Mouse (Mus musculus) liver (tissue): ENCODE data around the gene Otof.
A peak's percentile ranks its signal among the peaks of the same experiment; 100 is the strongest.

Experiments
- DNase-seq: peaks from one replicate; pipeline ENCODE4 v3.0.0-alpha.2; 2020; ENCODE audit warnings: mixed read lengths

The Otof gene

DNA sequence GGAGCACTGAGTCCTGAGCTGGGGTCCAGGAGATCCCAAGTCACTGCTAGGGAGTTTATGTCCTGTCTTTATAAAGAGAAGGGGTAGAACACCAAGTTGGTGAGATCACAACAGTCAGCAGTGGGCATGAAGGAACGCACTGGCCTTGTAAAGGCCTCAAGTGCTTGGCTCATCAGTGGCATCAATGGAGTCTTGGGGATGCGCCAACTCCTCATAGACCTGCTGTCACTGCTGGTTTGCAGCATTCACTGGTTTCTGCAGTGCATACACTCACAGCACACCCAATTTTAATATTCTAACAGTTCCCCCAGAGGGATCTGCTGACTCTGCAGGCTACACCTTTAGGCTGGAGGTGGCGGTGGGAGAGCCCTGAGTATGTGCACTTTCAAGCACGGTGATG, 38.6 kb downstream of the Otof start:
- DNase-seq: no peak

DNA sequence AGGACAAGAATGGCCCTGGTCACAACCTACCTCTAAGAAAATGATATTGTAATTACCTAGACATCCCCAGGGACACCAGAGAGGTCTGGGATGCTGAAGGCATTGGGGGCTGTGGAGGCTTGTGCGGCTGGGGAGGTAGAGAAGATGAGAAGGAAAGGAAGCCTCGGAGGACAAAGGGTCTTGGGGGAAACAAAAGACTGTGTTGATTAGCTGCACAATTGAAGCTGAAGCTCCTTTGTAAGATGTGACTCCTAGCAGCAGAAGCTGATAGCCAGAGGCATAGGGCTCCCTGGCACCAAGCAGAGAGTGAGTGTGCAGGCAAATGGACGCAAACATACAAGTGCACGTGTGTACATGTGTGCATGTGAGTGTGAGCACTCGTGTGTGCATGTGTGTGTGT, 45.1 kb downstream of the Otof start:
- no peak for DNase-seq

DNA sequence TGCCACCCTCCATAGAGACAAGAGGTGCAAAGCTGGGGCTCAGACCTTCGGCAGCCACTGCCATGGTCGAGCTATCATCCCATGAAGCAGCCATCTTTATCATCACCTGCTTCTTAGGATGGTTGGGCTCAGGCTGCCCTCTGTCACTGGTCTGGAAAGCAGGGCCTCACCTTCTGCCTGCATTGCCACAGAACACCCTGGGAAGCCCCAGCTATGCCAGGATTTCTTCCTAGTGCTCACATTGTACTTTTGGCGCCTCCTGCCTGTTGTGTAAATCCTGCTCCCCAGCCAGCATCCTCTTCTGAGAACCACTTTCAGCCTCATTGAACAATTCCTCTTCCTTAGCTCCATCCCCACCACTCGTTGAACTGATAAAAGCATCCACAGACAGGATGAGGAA, 45.9 kb downstream of the Otof start:
- no peak for DNase-seq

DNA sequence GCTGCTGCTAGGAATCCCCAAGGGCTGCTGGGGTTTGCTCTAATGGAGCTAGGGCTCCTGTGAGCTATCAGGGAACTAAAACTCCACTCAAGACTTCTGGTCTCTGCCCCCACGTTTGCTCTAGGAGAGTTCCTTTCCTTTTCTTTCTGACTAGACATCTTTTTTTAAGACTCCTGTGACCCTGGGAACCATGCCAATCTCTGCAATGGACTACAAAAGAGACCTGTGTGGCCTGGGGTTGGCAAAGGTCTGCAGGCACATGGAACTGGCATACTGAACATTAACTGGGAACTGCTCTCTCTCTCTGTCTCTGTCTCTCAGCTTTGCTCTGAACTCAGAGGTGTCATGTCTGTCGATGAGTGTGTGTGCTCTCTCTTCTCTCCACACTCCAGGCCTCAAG, 46.4 kb downstream of the Otof start:
- no peak for DNase-seq

DNA sequence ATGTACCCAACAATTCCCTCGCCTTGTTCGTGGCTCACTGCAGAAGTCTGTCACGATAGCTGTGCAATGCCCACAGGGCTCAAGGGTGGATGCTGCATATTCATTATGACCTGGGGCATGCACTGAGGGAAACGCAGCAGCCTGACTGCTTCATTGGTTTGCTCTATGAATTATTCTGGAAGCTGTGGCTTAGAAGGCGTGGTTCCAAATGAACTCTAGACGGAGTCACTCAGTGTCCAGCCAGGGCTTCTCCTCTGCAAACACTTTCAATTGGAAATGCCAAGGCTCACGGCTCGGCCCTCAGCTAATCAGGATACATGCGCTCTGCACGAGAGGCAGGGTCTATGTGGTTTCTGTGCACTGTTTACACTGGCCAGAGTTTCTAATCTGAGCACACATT, 50.2 kb downstream of the Otof start:
- no peak for DNase-seq

DNA sequence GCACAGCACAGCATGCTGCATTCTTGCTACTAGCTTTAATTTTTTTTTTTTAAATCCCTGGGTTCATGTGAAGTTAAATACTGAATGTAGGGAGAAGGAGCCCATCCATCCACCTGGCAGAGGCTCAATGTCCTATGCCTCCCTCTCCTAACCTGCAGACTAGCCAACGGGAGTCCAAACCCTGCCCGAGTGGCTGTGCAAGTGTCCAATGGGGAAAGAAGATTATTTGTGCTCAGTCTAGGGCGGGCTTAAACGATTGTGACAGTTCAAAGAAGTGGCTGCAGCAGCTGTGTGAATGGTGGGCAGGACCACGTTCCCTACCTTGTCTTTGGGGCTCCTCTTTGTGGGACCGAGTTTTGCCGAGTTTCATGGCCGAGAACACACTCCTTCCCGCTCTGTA, 54.9 kb downstream of the Otof start:
- DNase-seq: no peak

DNA sequence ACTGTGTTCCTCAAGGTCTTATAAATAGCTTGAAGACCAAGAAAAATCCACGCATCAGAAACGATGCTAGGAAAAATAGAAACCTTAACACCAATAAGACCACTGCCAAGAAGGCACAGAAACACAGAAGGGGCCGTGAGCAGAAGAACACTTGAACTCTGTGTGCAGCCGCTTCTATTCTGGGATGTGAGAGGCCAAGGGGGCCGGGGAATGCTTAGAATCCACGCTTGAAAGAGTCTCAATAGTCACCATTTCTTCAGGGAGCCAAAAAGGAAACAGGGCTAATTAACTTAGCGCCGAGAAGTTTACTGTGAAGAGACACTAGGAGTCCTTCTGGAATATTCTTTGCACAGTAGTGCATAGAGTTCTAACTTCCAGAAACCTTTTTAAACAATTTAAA, 60.6 kb downstream of the Otof start:
- no peak for DNase-seq

DNA sequence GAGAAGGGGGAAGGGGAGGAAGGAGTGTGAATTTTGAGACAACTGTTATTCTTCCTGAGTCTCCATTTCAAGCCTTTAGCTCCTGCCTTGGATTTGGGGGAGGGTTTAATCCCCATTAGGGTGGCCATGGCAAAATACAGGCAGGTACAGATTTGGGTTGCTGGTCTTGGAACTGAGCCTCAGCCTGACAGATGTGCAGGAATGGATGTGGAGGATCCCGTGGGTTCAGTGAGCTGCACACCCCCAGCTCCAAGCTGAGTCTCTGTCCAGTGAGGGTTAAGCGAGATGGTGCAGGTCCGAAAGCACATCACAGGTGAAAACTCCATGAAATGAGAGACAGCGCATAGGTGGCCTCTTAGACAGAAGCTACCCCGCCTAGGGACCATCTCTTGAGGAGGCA, 61.2 kb downstream of the Otof start:
- no peak for DNase-seq

DNA sequence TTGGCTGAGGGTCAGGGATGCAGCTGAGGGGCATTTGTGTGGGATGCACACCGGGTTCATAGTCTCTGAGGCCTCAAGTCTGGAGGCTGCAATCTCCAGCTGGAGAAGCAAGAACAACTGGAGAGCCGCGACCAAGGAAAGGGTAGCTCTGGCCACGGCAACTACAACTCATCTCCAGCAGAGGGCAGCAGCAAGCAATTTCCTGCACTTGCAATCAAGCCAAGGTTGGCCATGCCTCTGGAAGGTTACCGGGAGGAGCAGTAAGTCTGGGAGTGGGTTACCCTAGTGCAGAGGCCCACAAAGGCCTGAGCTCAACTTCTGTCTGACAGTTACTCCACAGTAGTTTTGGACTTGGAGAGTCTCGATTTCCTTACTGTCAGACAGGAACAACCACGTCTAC, 70.3 kb downstream of the Otof start:
- DNase-seq: peak; percentile 66

DNA sequence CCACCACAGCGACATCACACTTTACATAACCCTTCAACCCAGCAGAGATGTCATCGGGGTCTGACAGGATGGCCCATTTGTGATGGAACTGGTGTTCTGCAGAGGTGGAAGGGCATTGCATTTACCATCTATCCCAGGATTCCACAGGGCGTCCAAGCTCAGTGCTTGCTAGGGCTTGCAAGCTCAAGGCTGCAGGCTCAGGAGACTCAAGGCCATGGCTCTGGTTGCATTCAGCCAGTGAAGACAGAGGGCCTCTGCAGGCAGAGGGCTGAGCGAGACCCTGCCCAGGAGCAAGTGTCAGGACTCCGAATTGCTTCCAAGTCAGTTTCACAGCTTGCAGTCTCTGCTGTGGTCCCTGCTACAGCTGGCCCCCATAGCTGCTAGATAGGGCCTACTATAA, 71.9 kb downstream of the Otof start:
- no peak for DNase-seq

DNA sequence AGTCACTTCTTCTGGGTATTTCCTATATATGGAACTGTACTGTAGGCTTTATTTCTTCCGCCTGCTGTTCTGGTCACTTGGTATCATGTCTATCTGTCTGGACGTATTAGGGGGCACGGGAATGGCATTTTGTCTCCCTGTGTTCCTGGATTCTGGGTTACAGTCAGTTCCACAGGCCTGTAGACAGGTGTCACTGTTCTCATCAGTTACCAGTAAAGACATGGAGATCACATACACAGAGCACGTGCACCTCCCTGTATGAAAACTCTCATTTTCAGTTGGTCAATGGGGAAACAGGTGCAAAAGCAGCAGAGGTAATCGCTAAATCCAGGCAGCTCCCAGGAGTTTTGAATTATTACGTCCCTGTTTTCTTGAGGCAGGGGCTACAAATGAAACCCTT, 74.0 kb downstream of the Otof start:
- DNase-seq: no peak

DNA sequence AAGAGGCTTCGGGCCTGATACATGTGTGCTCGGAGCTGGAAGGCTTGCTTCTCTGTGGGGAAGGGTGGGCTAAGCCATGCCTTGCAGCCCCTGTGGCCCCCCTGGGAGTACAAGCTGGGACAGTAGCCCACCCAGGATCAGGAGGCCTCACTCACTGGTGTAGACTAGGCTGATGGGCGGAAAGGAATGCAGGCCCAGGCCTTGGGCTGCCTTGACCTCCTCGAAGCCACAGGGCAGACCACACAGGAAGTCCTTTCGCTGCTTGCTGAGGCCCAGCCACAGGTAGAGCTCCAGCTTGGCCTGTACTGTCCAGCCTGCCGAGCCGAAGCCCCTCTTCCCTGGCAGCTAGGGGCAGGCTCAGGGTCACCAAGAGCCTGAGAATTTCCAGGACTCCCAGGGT, 78.9 kb downstream of the Otof start:
- no peak for DNase-seq

DNA sequence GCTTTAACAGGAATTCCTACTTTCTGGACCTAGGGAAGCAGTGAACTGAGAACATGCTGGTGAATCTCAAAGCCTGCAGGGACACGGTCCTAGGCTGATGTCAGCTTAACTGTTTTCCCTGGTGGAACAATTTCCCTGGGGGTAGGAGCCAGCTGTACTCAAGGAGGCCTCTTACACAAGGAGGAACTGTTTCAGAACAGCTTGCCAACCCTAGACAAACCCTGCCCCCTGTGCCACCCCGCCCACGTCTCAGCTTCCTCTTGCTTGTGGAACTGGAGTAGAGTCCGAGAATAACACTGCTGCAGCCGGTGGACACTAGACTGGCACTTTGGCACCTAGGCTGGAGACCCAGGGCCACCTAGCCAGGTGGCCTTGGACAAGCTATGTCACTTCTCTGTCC, 92.3 kb downstream of the Otof start:
- DNase-seq: no peak

DNA sequence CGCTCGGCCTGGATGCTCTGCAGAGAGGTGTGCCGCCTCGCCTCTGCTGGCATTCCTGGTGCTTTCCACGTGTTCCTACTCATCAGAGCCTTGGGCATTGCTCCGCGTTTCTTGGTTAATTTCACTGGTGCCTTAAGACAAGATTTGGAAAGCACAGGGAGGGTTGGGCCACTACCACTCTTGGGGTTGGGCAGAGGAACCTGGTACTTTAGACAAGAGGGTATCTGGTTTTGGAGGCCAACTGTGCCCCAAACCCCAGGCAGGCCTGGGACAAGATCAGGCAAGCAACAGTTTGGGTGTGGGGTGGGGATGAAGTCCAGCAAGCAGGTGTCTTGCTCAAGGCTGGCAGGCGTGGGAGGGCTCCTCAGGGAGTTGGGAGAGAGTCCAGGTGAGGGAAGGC, 94.3 kb downstream of the Otof start:
- no peak for DNase-seq

DNA sequence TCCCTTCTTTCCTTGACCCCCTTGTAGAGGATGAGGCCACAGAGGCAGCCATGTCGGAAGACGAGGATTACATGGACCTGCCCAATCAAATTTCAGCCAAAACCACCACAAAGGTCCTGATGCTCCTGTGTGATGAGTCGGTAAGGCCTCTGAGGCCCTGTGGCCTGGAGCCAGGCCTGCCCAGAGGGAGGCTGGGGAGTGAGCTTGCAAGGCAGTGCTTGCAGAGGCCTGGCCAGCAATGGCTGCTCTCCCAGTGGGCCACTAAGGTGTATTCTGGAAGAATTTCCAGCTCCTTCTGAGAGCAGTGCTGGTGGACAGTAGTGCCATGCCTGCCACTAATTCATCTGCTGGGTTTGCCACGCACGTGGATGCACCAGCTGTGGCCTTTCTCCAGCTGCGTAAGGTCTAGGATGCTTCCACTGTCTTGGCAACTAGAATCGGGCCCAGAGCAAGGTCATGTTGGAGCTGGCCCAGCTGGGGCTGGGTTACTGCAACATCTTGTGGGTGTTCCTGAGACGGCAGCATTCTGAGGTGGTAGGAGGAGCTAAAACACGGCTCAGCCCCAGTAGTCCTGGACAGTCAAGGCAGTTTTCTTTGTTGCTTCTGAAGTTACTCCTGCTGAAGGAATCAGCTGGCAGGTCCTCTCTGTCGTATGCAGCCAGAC, 103.2 kb downstream of the Otof start:
- no peak for DNase-seq

DNA sequence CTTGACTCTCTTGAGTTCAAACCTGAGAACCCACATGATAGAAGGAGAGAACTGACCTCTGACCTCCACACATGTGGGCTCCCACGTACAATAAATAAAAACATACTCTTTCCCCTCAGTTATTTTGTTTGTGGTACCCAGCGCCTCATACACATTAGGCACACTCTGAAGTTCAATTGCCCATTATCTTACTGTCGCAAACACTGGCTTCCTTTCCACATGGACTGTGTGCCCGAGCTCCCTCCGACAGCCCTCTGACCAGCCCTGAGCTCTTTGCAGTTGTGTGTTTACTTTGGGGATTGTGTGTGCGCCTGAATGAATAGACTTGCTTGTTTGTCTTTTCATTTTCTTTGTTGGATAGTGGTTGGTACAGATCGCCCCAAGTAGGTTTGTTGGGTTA, 105.1 kb downstream of the Otof start:
- DNase-seq: no peak

DNA sequence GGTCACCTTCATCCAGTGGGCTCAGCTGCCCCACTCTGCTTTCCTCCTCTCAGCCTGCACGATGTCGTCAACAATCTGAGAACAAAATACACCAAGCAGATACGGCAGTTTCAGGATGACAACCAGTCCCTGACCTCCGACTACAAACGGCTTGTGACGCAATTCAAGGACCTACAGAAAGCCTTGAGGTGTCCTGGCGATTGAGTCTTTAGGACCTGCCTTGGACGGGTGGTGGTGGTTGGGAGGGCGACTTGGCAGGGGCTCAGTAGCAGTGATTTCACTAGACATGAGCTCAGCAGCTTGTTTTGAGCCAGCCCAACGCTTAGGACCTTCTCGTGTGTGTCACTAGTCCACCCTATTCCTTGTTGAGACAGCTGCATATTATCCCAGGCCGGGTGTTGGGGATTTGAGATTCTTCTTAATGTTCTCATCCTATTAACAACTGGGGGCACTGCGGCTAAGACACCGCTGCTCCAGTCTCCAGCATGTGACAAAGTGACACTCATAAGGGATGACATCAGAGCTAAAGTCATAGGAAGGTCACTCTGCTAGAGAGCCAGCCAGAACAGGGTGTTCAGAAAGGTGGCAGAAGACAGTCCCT, 106.1 kb downstream of the Otof start:
- no peak for DNase-seq

DNA sequence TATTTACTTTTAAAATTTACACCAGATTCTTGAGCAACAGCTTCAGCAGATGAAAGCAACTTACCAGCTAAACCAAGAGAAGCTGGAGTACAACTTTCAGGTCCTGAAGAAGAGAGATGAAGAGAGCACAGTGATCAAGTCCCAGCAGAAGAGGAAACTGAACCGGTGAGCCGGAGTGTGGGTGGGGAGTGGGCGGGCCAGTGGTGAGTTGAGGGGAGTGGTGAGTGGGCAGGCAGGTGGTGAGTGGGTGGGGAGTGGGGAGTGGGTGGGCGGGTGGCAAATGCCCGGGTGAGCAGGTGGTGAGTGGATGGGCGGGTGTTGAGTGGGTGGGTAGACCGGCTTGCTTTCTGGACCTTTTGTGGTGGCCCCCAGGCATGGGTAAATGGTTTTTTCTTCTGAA, 106.6 kb downstream of the Otof start:
- DNase-seq: no peak

DNA sequence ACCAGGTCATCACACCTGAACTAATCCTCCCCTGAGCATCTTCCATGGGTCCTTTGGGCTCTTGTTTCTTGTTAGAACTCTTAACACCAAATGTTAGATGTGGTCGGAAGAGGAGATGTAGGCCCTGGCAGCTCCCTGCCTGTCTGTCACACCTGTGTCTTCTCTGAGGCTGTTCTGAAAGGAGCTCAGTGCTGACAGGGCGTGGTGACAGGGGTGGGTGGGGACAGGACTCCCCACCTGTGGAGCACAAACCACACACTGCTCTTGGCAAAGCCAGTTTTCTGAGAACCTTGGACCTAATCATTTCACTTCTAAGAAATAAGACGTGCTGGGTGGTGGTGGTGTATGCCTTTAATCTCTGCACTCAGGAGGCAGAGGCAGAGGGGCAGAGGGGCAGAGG, 108.1 kb downstream of the Otof start:
- DNase-seq: no peak

DNA sequence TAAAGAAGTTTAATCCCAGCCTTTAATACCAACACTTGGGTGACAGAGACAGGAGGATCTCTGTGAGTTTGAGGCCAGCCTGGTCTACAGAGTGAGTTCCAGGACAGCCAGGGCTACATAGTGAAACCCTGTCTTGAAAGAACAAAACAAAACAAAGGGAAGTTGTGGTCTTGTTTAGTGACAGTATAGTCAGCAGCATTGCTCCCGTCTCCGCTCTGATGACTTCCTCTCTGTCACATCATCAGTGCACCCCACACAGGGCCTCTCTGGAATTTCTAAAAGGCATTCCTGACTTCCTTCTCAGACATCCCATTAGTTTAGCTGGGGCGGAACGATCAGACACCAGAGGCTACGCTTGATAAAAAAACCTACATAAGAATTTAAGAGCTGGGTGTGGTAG, 117.8 kb downstream of the Otof start:
- no peak for DNase-seq

DNA sequence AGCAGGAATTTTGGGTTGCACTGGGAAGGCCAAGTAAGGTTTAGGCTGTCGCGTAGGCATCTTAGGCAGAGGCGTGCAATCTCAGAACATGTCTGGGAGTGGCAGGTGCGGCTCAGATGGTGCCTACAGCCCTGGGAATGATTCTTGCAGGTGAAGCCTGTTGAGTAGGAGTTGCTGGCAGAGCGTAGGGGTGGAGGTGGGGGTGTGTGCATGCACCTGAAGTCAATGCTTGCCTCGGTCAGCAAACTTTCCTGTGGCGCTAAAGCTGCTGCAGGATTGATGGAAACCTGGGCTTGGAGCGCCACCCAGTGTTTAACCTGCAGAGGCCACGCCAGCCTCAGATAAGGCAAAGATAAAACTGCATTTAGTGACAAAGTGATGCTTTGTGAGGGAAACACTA, 118.6 kb downstream of the Otof start:
- DNase-seq: peak; percentile 73

DNA sequence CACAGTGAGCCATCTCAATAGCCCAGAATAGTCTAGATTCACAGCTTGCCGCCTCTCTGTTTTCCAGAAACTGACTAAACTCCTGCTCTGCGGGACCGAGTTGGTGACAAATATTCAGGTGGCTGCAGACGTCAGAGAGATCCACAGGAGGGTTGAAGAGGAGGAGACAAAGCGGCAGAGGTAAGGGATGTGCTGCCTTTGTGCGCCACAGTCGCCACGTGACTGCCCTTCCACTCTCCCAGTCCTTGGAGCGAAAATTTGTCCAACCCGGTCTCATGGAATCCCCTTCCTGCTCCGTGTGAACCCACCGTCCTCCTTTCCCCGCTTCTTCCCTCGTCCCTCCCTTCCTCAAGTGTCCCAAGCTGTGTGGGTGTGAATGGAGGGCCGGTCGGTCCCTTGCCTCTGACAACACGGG, 119.1 kb downstream of the Otof start:
- no peak for DNase-seq

DNA sequence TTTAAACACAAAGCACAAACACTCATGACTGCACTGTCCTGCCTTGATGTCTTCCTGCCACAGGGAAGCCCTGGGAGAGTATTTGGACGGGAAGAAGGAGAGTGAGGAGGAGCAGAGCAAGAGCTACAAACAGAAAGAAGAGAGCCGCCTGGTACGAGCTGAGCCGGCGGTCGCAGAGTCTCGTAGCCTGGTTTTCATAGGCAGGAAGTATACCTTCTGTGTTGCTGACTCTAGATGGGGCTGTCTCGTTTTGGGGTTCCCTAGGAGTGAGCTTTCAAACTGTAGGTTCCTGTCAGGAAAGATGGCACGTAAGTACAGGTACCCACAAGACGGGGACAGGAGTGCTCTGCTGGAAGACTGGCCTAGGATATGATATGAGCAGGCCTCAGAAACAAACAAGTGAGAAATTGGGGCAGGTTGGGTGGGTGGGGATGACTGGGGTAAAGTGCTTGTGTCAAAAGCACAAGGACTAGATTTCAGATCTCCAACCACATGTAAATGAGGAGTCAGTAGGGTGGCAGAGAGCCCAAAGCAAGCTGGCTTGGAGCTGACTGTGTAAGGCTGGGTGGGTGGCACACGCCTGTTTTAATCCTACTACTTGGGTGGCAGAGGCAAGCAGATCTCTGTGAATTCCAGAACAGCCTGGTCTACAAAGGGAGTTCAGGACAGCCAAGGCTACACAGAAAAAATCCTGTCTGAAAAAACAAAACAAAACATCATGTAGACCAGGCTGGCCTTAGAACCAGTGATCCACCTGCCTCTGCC, 119.9 kb downstream of the Otof start:
- DNase-seq: no peak

DNA sequence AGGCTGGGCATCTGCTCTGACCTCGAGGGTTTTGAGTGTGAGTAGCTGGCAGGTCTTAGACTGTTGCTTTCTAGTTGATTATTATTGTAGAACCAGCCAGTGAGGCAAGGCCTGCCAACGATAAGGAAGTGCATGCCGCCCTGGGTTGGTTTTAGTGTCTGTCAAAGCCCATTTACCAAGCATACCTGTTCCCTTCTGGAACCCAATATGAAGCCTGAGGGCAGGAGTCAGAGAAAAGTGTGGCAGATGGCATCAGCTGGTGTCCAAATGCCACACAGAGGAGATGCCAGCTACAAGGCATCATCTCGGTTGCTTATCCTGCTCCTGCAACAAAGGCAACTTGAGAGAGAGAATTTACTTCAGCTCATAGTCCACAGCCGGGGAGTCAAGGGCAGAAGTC, 120.9 kb downstream of the Otof start:
- DNase-seq: no peak
